Mouse (Mus musculus) right cerebral cortex, postnatal 25 days (tissue): Measurements from ENCODE around the gene Arntl.

Experiments
- DNase-seq: peaks from one replicate; pipeline ENCODE4 v3.0.0; 2022

Arntl gene

GRCm38 (mm10) chr7:113297813-113298212, 90.5 kb downstream of the Arntl start:
- no peak for DNase-seq

DNA sequence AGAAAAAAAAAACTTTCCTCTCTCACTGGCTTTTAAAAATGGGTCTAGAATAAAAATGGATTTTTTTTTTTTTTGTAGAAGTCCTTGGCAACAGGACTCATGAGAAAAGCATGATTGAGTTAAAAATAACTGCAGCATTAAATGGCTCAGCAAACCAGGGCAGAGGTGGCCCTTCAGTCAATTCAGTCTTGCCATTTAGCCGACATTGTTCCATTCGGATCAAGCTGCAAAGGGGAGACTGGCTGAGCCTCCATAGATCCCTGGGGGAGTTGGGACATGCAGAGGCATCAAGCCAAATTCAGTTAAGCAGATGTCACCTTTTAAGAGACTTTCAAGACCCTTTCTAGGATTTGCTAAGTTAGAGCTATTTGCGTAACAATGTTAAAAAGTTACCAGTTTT, 102.9 kb downstream of the Arntl start:
- no peak for DNase-seq

DNA sequence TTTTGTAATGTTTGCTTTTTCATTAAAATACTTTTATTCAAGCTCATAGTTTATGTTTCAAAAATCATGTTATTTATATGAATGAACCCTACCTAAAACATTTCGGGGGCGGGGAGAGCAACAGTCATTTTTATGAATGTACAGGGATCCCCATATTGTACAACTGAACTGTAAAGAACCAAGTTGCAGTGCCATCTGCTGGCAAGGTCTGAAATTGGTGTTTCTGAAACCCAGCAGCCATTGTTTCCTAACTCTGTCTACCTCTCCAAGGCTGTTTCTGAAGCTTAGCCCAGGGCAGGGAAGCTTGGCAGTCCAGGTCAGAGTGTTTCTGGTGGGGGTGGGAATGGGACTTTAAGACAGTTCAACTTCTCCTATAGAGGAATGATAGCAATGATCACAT, 104.5 kb downstream of the Arntl start:
- peak; percentile 63 for DNase-seq

GRCm38 (mm10) chr7:113320128-113320527, 112.9 kb downstream of the Arntl start:
- DNase-seq: no peak

DNA sequence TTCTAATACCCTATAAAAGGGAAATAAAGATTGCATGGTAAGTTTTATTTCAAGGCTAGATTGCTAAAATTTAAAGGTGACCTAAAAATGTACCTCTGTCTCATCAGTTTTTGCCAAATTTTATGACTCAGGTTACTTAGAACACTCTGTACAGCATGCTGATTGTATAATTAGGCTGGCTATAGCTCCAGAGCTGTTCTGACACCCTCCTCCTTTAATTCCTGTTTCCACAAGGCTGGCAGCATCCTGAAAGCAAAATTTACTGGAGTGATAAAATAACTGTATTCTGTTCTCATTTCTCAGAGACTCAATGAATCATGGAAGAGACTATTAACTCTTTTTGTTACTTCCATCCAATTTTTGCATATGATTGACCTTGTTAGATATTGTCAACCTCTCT, 126.8 kb downstream of the Arntl start:
- no peak for DNase-seq

- DNase-seq: no peak
Measured at GRCm38 (mm10) chr7:113335250-113335649, 128.0 kb downstream of the Arntl start.

- DNase-seq: peak; percentile 74
Measured at GRCm38 (mm10) chr7:113347271-113347670, 140.0 kb downstream of the Arntl start.

DNA sequence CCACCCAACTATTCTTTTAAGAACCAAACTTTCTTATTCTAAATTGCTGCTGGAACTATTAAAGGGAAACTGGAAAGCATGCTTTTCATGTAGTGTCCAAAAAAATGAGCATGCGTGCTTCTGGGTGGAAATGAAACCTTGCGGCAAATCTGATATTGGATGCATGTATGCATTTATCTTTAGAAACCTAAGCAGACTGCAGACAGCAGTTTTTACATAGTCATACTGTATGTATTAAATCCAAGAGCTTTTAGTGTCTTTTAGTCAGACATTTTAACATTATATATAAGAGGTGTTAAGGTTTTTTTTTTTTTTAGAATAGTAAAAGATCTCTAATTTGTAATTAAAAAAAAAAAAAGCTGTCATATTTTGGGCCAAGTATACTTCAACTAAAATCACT, 140.4 kb downstream of the Arntl start:
- no peak for DNase-seq

DNA sequence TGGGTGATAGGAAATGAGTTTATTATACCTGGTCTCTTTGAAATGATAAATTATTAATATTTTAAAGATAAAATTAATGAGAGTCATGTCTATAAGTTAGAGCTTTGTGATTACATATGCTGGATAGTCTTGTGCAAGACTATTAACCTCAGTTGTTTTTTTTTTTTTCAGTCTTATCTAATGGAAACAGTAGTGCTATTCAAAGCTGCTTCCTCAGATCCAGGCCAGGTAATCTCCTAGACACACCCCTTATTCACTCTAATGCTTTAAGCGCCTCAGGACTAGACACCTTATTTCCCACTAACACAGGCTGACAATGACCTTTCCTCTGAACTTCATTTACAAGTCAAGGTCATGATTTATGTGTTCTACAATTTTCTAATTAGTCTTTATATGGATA, 141.8 kb downstream of the Arntl start:
- DNase-seq: no peak
